Mouse (Mus musculus) inflammation-experienced regulatory T-cells, adult 6 months (primary cell): ENCODE data around the gene Pcdh10. TPM values are rescaled to one million over a fixed set of nuclear protein-coding genes. Genes with fewer than 3 reads are reported as not detected.

ENCODE experiments used
- ATAC-seq: one replicate; pipeline ENCODE4 v1.8.0; 2017
- polyA plus RNA-seq, 3 experiments: library from polyadenylated mRNA; unstranded; fragments of 100-300 nt; shearing (Covaris generic); gene quantifications; one replicate each; pipeline ENCODE4 v1.2.1; 2017

Pcdh10 gene
- polyA plus RNA-seq, result under 1 TPM in 1 of 3 experiments, not detected in 2; 0.11 TPM

- no peak for ATAC-seq
Observed at GRCm38 (mm10) chr3:45378145-45378544, at the start of gene Pcdh10. Gene Pcdh10 (plus strand): TSS chr3:45378398.

- ATAC-seq, result no peak
Observed at GRCm38 (mm10) chr3:45355919-45356318, 22.3 kb upstream of the Pcdh10 start.

GRCm38 (mm10) chr3:45368952-45369351 is 9.2 kb upstream of the Pcdh10 start:
- ATAC-seq, result no peak

- ATAC-seq, result no peak
Observed at GRCm38 (mm10) chr3:45375761-45376500, 2.3 kb upstream of the Pcdh10 start.

GRCm38 (mm10) chr3:45376501-45377390 is 1.5 kb upstream of the Pcdh10 start:
- no peak for ATAC-seq

- ATAC-seq, result no peak
Observed at GRCm38 (mm10) chr3:45377391-45377998, 703 bp upstream of the Pcdh10 start.

GRCm38 (mm10) chr3:45379541-45379971 is 1.4 kb downstream of the Pcdh10 start:
- no peak for ATAC-seq

GRCm38 (mm10) chr3:45379972-45380761 is 2.0 kb downstream of the Pcdh10 start:
- ATAC-seq, result no peak

- no peak for ATAC-seq
Observed at GRCm38 (mm10) chr3:45380811-45381761, 2.9 kb downstream of the Pcdh10 start.

- ATAC-seq, result no peak
Observed at GRCm38 (mm10) chr3:45382032-45382755, 4.0 kb downstream of the Pcdh10 start.

GRCm38 (mm10) chr3:45383831-45384230 is 5.6 kb downstream of the Pcdh10 start:
- ATAC-seq, result no peak

GRCm38 (mm10) chr3:45385028-45385427 is 6.8 kb downstream of the Pcdh10 start:
- ATAC-seq, result no peak

- no peak for ATAC-seq
Observed at GRCm38 (mm10) chr3:45385451-45385850, 7.3 kb downstream of the Pcdh10 start.

GRCm38 (mm10) chr3:45386512-45386911 is 8.3 kb downstream of the Pcdh10 start:
- ATAC-seq, result no peak

GRCm38 (mm10) chr3:45397101-45397500 is 18.9 kb downstream of the Pcdh10 start:
- no peak for ATAC-seq

GRCm38 (mm10) chr3:45403239-45403638 is 25.0 kb downstream of the Pcdh10 start:
- ATAC-seq, result no peak

- no peak for ATAC-seq
Observed at GRCm38 (mm10) chr3:45431691-45432090, 53.5 kb downstream of the Pcdh10 start.

GRCm38 (mm10) chr3:45432172-45432765 is 54.1 kb downstream of the Pcdh10 start:
- ATAC-seq, result no peak
